Mouse (Mus musculus) E14TG2a.4 (cell line): ENCODE data around the gene Pla2g4c.

Experiments used
- CTCF ChIP-seq: conservative IDR thresholded peaks from 2 replicates; pipeline ENCODE4 v1.5.1; 2014; ENCODE audit warnings: low read length
- POU5F1 ChIP-seq: IDR thresholded peaks from 2 replicates; pipeline ENCODE4 v1.6.1; 2014; ENCODE audit warnings: low read length, borderline replicate concordance

DNA sequence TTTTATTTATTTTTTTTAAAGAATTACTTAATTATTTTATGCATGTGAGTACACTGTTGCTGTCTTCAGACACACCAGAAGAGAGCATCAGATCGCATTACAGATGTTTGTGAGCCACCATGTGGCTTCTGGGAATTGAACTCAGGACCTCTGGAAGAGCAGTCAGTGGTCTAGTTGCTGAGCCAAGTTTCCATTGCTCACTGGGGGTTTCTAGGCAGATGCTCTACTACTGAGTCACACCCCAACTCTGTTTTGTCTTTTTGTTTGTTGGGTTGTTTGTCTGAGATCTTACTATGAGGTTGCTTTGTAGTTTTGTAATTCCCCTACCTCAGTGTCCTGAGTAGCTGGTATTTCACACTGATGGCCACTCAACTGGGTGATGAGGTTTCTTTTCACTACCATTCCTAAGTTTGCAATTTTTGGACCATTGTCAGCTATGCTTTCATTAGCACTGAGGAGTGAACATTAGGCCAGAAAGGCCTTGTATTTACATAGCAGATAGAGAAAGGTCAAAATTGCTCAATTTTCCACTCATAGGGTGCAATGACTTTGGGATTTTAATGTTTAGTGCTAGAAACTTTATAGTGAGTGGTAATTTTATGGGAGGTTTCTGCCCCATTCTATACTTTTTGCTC is 34.3 kb upstream of the Pla2g4c start:
- no peak for TF ChIP-seq CTCF
- no peak for TF ChIP-seq POU5F1
